Mouse (Mus musculus) liver, adult 2 months (tissue): ENCODE results near the gene Gm20388. TPM values are rescaled to one million over a fixed set of nuclear protein-coding genes. Genes with fewer than 3 reads are reported as not detected.

Experiments
- DNase-seq: peaks from one replicate; pipeline ENCODE4 v3.0.0-alpha.2; 2011; ENCODE audit warnings: low read depth, low spot score; ENCODE audit errors: extremely low read depth
- H3K27ac ChIP-seq: fragments of 200-500 bp; replicated peaks from 2 replicates; pipeline ENCODE4 v1.5.1; 2012; ENCODE audit warnings: low read depth, mild to moderate bottlenecking, control low read depth, inconsistent platforms, low read length; ENCODE audit not compliant: insufficient read depth
- H3K27me3 ChIP-seq: fragments of 200-500 bp; 2 replicates; pipeline ENCODE4 v1.6.1; 2012; ENCODE audit warnings: mild to moderate bottlenecking, moderate library complexity, low read length, inconsistent platforms; ENCODE audit not compliant: control insufficient read depth, insufficient read depth
- H3K36me3 ChIP-seq: fragments of 200-500 bp; 2 replicates; pipeline ENCODE4 v1.6.1; 2012; ENCODE audit warnings: low read length, inconsistent platforms; ENCODE audit not compliant: control insufficient read depth, insufficient read depth
- H3K4me1 ChIP-seq: fragments of 200-500 bp; 2 replicates; pipeline ENCODE4 v1.6.1; 2011; ENCODE audit warnings: low read length; ENCODE audit not compliant: control insufficient read depth, insufficient read depth
- H3K4me3 ChIP-seq: fragments of 200-500 bp; 2 replicates; pipeline ENCODE4 v1.5.1; 2011; ENCODE audit warnings: low read depth, mild to moderate bottlenecking, control low read depth, low read length, moderate library complexity; ENCODE audit not compliant: insufficient read depth
- H3K79me2 ChIP-seq: fragments of 200-500 bp; 2 replicates; pipeline ENCODE4 v1.6.1; 2012; ENCODE audit warnings: inconsistent platforms, mild to moderate bottlenecking, low read length, moderate library complexity; ENCODE audit not compliant: control insufficient read depth, insufficient read depth
- H3K9ac ChIP-seq: fragments of 200-500 bp; 2 replicates; pipeline ENCODE4 v1.6.1; 2012; ENCODE audit warnings: low read depth, mild to moderate bottlenecking, control low read depth, inconsistent platforms, low read length
- CTCF ChIP-seq: fragments of 200-500 bp; IDR thresholded peaks from 2 replicates; pipeline ENCODE4 v1.5.1; 2011; ENCODE audit warnings: low read depth, low read length, control low read depth
- POLR2A ChIP-seq: fragments of 200-500 bp; IDR thresholded peaks from 2 replicates; pipeline ENCODE4 v1.6.1; 2011; ENCODE audit warnings: low read length, control low read depth; ENCODE audit not compliant: insufficient read depth; ENCODE audit errors: extremely low read depth
- WGBS: fragments of 180-500 bp; shearing (Covaris S2); methylation state at CpG from one replicate; pipeline ENCODE4 v1.1.7; 2018; 5-methylcytosine and 5-hydroxymethylcytosine counted together
- polyA plus RNA-seq: library from polyadenylated mRNA; depleted of rRNA; stranded (reverse); fragments of >200 nt; gene quantifications from 2 replicates; pipeline ENCODE4 v1.2.3, GENCODE M21; 2012
- total RNA-seq: library from RNA; depleted of rRNA; stranded (reverse); fragments of >200 nt; gene quantifications from 2 replicates; pipeline ENCODE4 v1.2.3, GENCODE M21; 2014

The Gm20388 gene
- total and polyA plus RNA-seq, 2 experiments: 6.4 to 19.9 TPM

DNA sequence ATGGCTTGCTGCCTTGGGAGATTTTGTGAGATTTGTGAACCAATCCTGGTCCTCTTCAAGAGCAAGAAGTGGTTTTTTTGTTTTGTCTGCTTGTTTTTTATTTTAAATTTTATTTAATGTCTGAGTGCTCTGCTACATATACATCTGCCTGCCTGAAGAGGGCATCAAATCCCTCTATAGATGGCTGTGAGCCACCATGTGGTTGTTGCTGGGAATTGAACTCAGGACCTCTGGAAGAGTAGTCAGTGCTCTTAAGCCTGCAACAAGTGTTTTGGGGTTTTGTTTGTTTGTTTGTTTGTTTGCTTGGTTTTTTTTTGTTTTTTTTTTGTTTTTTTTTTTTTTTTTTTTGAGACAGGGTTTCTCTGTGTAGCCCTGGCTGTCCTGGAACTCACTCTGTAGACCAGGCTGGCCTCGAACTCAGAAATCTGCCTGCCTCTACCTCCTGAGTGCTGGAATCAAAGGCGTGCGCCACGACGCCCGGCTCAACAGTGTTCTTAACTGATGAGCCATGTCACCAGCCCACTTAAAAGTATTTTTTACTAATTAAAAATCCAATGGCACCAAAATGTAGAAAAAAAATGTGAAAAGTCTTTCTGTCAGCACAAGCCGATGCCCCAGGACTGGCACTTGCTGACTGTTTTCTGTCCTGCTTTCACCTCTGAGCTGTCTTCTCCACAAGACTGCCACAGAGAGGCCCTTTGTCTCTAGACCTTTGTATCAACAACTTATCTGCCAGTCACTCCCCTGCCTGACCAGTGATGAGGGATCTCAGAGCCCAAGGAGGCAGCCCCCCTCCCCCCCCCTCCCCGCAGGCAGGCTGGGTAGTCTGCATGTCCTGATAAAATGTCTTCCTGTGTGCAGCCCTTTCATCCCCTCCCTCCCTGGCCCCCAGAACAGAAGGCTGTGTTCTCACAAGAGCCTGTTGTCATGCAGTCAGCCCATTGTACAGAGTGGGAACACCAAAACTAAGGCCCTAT is 3505.6 kb downstream of the Gm20388 start:
- WGBS: 79% methylated on average over 8 of the region's 8 CpGs
- no peak overlapping the region for H3K9ac ChIP-seq

DNA sequence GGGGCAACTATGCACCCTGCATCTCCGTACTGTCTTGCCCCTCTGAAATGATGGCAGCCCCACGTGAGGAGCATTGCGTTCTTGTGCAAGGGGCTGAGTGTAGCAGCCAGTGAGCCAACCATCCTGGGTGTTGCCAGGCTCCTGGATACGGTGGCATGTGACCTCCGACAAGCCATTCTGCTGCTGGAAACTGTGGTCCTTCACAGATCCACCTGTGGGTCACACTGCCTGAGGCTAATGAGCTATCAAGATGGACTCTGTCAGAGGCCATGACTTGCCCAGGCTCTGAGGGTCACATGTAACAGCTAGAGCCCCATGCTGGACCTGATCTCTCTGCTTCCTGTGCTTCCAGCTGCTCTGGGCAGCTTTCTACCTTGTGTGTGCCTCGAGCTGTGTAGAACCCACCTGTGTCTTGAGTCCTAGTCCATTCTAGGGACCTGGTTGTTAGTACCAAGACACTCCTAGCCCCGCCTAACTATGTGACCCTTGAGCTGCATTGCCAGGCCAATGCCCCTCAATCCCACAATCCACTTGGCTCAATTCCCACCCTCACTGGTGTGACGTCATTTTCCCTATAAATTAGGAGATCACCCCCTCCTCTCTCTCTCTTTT is 3506.4 kb downstream of the Gm20388 start:
- H3K9ac ChIP-seq: no peak overlapping the region
- DNase-seq: no peak
- no peak overlapping the region for H3K27ac ChIP-seq
- TF ChIP-seq POLR2A (no peak), CTCF (no peak)
- H3K79me2 ChIP-seq: no peaks in the 10 kb centered on the region
- H3K4me3 ChIP-seq: no peak overlapping the region
- 73% methylated on average over 8 of the region's 8 CpGs for WGBS
- H3K36me3 ChIP-seq: no peaks in the 10 kb centered on the region
- H3K4me1 ChIP-seq: no peaks in the 10 kb centered on the region
- H3K27me3 ChIP-seq: peaks cover under 1% of the 10 kb centered on the region; the same call in 1 of the 2 replicates

More for the DNA sequence above, 3505.6 kb downstream of the Gm20388 start:
- no peak for TF ChIP-seq CTCF
- no peak for DNase-seq
- Histone ChIP-seq H3K4me1 (no peaks in the 10 kb centered on the region), H3K36me3 (no peaks in the 10 kb centered on the region), H3K79me2 (no peaks in the 10 kb centered on the region), H3K27ac (no peak overlapping the region), H3K27me3 (peaks cover 9% of the 10 kb centered on the region), H3K4me3 (no peak overlapping the region)

GRCm38 (mm10) chr8:123419711-123420110 is 3509.1 kb downstream of the Gm20388 start:
- Histone ChIP-seq H3K79me2 (no peaks in the 10 kb centered on the region), H3K27ac (no peak overlapping the region), H3K36me3 (no peaks in the 10 kb centered on the region), H3K4me3 (no peak overlapping the region), H3K27me3 (no peaks in the 10 kb centered on the region), H3K4me1 (no peaks in the 10 kb centered on the region), H3K9ac (no peak overlapping the region)
- no peak for TF ChIP-seq CTCF
- DNase-seq: no peak
- 82% methylated on average over 4 of the region's 4 CpGs for WGBS

- H3K27ac ChIP-seq: no peak overlapping the region
- no peak overlapping the region for H3K4me3 ChIP-seq
- DNase-seq: no peak
- H3K79me2 ChIP-seq: no peaks in the 10 kb centered on the region
- no peak overlapping the region for H3K9ac ChIP-seq
- H3K36me3 ChIP-seq: no peaks in the 10 kb centered on the region
- WGBS: 93% methylated on average over 34 of the region's 34 CpGs
- no peaks in the 10 kb centered on the region for H3K27me3 ChIP-seq
- H3K4me1 ChIP-seq: no peaks in the 10 kb centered on the region
- TF ChIP-seq CTCF (no peak), POLR2A (no peak)
These were observed 3510.1 kb downstream of the Gm20388 start for GRCm38 (mm10) chr8:123420525-123421281.

GRCm38 (mm10) chr8:123421325-123421724 is 3510.7 kb downstream of the Gm20388 start:
- Histone ChIP-seq H3K36me3 (no peaks in the 10 kb centered on the region), H3K4me3 (no peak overlapping the region), H3K4me1 (no peaks in the 10 kb centered on the region), H3K79me2 (no peaks in the 10 kb centered on the region), H3K27ac (no peak overlapping the region), H3K9ac (no peak overlapping the region), H3K27me3 (no peaks in the 10 kb centered on the region)
- TF ChIP-seq POLR2A (no peak), CTCF (no peak)
- WGBS: 87% methylated on average over 19 of the region's 19 CpGs
- DNase-seq: no peak
